Comparison of ENCODE assay signal across 21 mouse cellular contexts in the genomic region with DNA sequence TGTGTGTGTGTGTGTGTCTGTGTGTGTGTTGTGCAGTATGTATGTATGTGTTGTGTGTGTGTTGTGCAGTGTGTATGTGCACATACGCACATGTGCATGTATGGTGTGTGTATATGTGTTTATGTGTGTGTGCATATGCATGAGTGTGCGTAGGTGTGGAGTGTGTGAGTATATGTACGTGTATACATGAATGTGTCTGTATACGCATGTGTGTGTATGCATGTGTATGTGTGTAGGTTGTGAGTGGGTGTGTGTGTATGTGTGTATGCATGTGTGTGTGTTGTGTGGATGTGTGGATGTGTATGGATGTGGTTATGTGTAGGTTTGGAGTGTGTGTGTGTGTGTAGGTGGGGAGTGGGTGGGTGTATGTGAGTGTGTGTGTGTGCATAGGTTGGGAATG. TPM values are rescaled to one million over a fixed set of nuclear protein-coding genes. Genes with fewer than 3 reads are reported as not detected.
"Had no signal": no experiment of that assay in that cellular context is flagged by ENCODE, and none has a peak within 500 bp of the region (broad histone marks: within the 10 kb centered on the region; RNA-seq: fewer than 3 reads in every experiment).

No protein-coding gene starts in this region.

- H3K4me3 ChIP-seq: limb, embryonic 12.5 days; limb, embryonic 15.5 days; liver, embryonic 12.5 days; neural tube, embryonic 13.5 days had no signal

- H3K9ac ChIP-seq: limb, embryonic 12.5 days; limb, embryonic 15.5 days; liver, embryonic 12.5 days; neural tube, embryonic 13.5 days had no signal

- H3K27me3 ChIP-seq: limb, embryonic 12.5 days; limb, embryonic 15.5 days; liver, embryonic 12.5 days; neural tube, embryonic 13.5 days had no signal

- H3K4me2 ChIP-seq: limb, embryonic 12.5 days; limb, embryonic 15.5 days; liver, embryonic 12.5 days; midbrain, embryonic 11.5 days; neural tube, embryonic 13.5 days had no signal

- DNase-seq: kidney, adult 18-20 months; kidney, adult 9 months; kidney, postnatal 14 days; kidney, postnatal 4 days; left cerebral cortex, postnatal 4 days; lung, adult 2 months; lung, postnatal 14 days; right cerebral cortex, postnatal 14 days; right cerebral cortex, postnatal 4 days; thymus, adult 2 months; thymus, postnatal 14 days; thymus, postnatal 4 days had no signal

- H3K36me3 ChIP-seq: limb, embryonic 12.5 days; limb, embryonic 15.5 days; liver, embryonic 12.5 days; neural tube, embryonic 13.5 days had no signal

- ATAC-seq: intestine, embryonic 16.5 days; liver, embryonic 12.5 days had no signal

- H3K27ac ChIP-seq: limb, embryonic 12.5 days; limb, embryonic 15.5 days; liver, embryonic 12.5 days; macrophage; neural tube, embryonic 13.5 days; stomach, postnatal 0 days had no signal

- H3K9me3 ChIP-seq: limb, embryonic 12.5 days; limb, embryonic 15.5 days; liver, embryonic 12.5 days had no signal

- H3K4me1 ChIP-seq: limb, embryonic 12.5 days; limb, embryonic 15.5 days; liver, embryonic 12.5 days had no signal

RNA-seq across cellular contexts. Expression of a gene that starts 8.5 kb away (rescaled TPM):
- total RNA-seq: megakaryocyte-erythroid progenitor cell, adult 5-6 weeks had no signal
